In genomic region chr12:53527046-53527445, GRCm38 (mm10) we compare ENCODE assay signal across 23 mouse cellular contexts.
A peak's percentile ranks its signal among the peaks of the same experiment; 100 is the strongest.
DNase-seq lines count a peak whose midpoint lies in the region; ATAC-seq lines count a peak whose summit lies in the region.
"Had no signal": no experiment of that assay in that cellular context is flagged by ENCODE, and none has a peak within 500 bp of the region (broad histone marks: within the 10 kb centered on the region; RNA-seq: fewer than 3 reads in every experiment).

No protein-coding gene starts in this region.

- no peaks in the 10 kb centered on the region for H3K27me3 ChIP-seq in neural tube, embryonic 13.5 days
- H3K27me3 ChIP-seq: embryonic facial prominence, embryonic 13.5 days; embryonic facial prominence, embryonic 15.5 days; forebrain, embryonic 12.5 days; Patski had no signal

- H3K9ac ChIP-seq in neural tube, embryonic 13.5 days = no peak overlapping the region
- H3K9ac ChIP-seq: embryonic facial prominence, embryonic 13.5 days; embryonic facial prominence, embryonic 15.5 days; forebrain, embryonic 12.5 days had no signal

- 0 out of 2 replicates have a peak, but pooled peaks cover 4% of the 10 kb centered on the region for H3K9me3 ChIP-seq in neural tube, embryonic 13.5 days
- H3K9me3 ChIP-seq: embryonic facial prominence, embryonic 13.5 days; embryonic facial prominence, embryonic 15.5 days; forebrain, embryonic 12.5 days had no signal

- H3K4me3 ChIP-seq in neural tube, embryonic 13.5 days = no peak overlapping the region
- H3K4me3 ChIP-seq: embryonic facial prominence, embryonic 13.5 days; embryonic facial prominence, embryonic 15.5 days; erythroblast, embryonic 14.5 days; forebrain, embryonic 10.5 days; forebrain, embryonic 12.5 days had no signal

- no peak overlapping the region for H3K4me2 ChIP-seq in neural tube, embryonic 13.5 days
- H3K4me2 ChIP-seq: embryonic facial prominence, embryonic 13.5 days; embryonic facial prominence, embryonic 15.5 days; forebrain, embryonic 12.5 days had no signal

- peaks cover 45% of the 10 kb centered on the region for H3K4me1 ChIP-seq in neural tube, embryonic 13.5 days (replicated peaks)
- H3K4me1 ChIP-seq: embryonic facial prominence, embryonic 13.5 days; embryonic facial prominence, embryonic 15.5 days had no signal

- 0 out of 2 replicates have a peak overlapping the region, but pooled peaks have one; percentile 3 for H3K27ac ChIP-seq in neural tube, embryonic 13.5 days (replicated peaks)
- H3K27ac ChIP-seq: embryonic facial prominence, embryonic 13.5 days; embryonic facial prominence, embryonic 15.5 days; forebrain, embryonic 10.5 days; forebrain, embryonic 12.5 days had no signal

- 44% methylated on average over 3 of the region's 3 CpGs for WGBS in neural tube, embryonic 13.5 days

- H3K36me3 ChIP-seq in neural tube, embryonic 13.5 days = no peaks in the 10 kb centered on the region
- H3K36me3 ChIP-seq: embryonic facial prominence, embryonic 13.5 days; embryonic facial prominence, embryonic 15.5 days; forebrain, embryonic 12.5 days had no signal

- DNase-seq in neural tube, embryonic 10.5 days (ENCODE audit: extremely low spot score, low spot score) = no peak
- peak; percentile 67 for DNase-seq in retina, embryonic 14.5 days (ENCODE audit: low spot score)
- DNase-seq in spleen, adult 12 weeks (ENCODE audit: low spot score) = no peak
- no peak for DNase-seq in kidney, adult 11 months
- DNase-seq: adrenal gland, adult 8-10 months; adrenal gland, postnatal 14 days; adrenal gland, postnatal 36 days; cerebellum, adult 11-12 months; cerebellum, adult 2 months; cerebellum, adult 9-11 months; cerebellum, postnatal 14 days; cerebellum, postnatal 36 days; embryo, embryonic 11 days had no signal

- no peak for ATAC-seq in neural tube, embryonic 13.5 days (ENCODE audit: low read depth)
- ATAC-seq: activated CD4-positive, CD25-positive, alpha-beta regulatory T cell, adult 4 months; forebrain, embryonic 14.5 days; forebrain, embryonic 16.5 days; Patski had no signal
